Mouse (Mus musculus) spleen, adult 2 months (tissue): ENCODE data around the gene Gpr107. TPM values are rescaled to one million over a fixed set of nuclear protein-coding genes. Genes with fewer than 3 reads are reported as not detected.

Source experiments
- DNase-seq, 2 experiments: peaks; one replicate each; pipeline versions ENCODE4 v3.0.0 to v3.0.0-alpha.2; 2012 to 2021; ENCODE audit warnings: low spot score in 2 of 2, low read depth in 1 of 2
- H3K27ac ChIP-seq: fragments of 200-500 bp; 2 replicates; pipeline ENCODE4 v1.5.1; 2012; ENCODE audit warnings: low read length, inconsistent platforms; ENCODE audit not compliant: insufficient read depth
- H3K27me3 ChIP-seq: fragments of 200-500 bp; 2 replicates; pipeline ENCODE4 v1.6.1; 2012; ENCODE audit warnings: mild to moderate bottlenecking, moderate library complexity, low read length, inconsistent platforms; ENCODE audit not compliant: control insufficient read depth, insufficient read depth
- H3K36me3 ChIP-seq: fragments of 200-500 bp; 2 replicates; pipeline ENCODE4 v1.6.1; 2012; ENCODE audit warnings: mild to moderate bottlenecking, low read length, inconsistent platforms; ENCODE audit not compliant: control insufficient read depth, insufficient read depth
- H3K4me1 ChIP-seq: fragments of 200-500 bp; 2 replicates; pipeline ENCODE4 v1.6.1; 2011; ENCODE audit warnings: inconsistent platforms; ENCODE audit not compliant: control insufficient read depth, insufficient read depth, insufficient read length
- H3K4me3 ChIP-seq: fragments of 200-500 bp; 2 replicates; pipeline ENCODE4 v1.5.1; 2011; ENCODE audit warnings: mild to moderate bottlenecking, inconsistent platforms; ENCODE audit not compliant: insufficient read depth, insufficient read length; ENCODE audit errors: extremely low read depth
- CTCF ChIP-seq: fragments of 200-500 bp; IDR thresholded peaks from 2 replicates; pipeline ENCODE4 v1.5.1; 2011; ENCODE audit warnings: mild to moderate bottlenecking, inconsistent platforms; ENCODE audit not compliant: insufficient read depth, insufficient read length, insufficient replicate concordance; ENCODE audit errors: extremely low read depth
- POLR2A ChIP-seq: fragments of 200-500 bp; IDR thresholded peaks from 2 replicates; pipeline ENCODE4 v1.6.1; 2011; ENCODE audit warnings: low read depth, low read length, inconsistent platforms
- WGBS: fragments of 180-500 bp; shearing (Covaris S2); methylation state at CpG from one replicate; pipeline ENCODE4 v1.1.7; 2018; 5-methylcytosine and 5-hydroxymethylcytosine counted together
- polyA plus RNA-seq: library from polyadenylated mRNA; depleted of rRNA; stranded (reverse); fragments of >200 nt; gene quantifications from 2 replicates; pipeline ENCODE4 v1.2.3, GENCODE M21; 2012

Gpr107 gene
- polyA plus RNA-seq, 1 experiment, result 15.0 TPM

DNA sequence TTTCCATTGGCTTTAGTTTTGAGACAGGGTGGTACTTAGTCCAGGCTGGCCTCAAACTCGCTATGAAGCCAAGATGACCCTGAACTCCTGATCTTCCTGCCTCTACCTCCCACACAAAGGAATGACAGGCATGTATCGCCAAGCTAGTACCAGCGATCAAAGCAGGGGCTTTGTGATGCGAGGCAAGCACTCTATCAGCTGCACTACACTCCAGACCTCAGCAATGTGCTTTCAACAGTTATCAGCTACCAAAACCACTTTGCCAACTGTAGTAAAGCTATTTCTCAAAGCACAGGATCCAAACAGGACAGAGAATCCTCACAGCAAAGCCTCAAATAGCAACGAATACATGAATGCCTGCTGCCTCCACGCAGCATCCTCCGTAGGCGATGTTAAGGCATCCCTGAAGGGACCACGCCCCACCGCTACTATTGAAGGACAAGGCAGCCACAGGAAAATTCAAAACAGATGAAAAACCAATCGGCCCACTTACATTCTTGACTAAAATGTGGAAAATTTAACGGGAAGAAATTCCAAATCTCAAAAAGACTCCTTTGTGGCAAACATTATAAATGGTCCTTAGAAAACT lies 42.1 kb upstream of the Gpr107 start:
- no peak for DNase-seq
- peaks cover 29% of the 10 kb centered on the region for H3K4me1 ChIP-seq
- no peak overlapping the region for H3K4me3 ChIP-seq
- no peaks in the 10 kb centered on the region for H3K27me3 ChIP-seq
- 78% methylated on average over 12 of the region's 12 CpGs for WGBS
- no peaks in the 10 kb centered on the region; the same call in 1 of the 2 replicates for H3K36me3 ChIP-seq
- H3K27ac ChIP-seq, result no peak overlapping the region
- TF ChIP-seq CTCF (no peak), POLR2A (no peak)

GRCm38 (mm10) chr2:31111685-31112084 lies 40.4 kb upstream of the Gpr107 start:
- Histone ChIP-seq H3K27ac (no peak overlapping the region), H3K27me3 (no peaks in the 10 kb centered on the region), H3K4me3 (no peak overlapping the region), H3K4me1 (peaks cover 38% of the 10 kb centered on the region), H3K36me3 (no peaks in the 10 kb centered on the region; the same call in 1 of the 2 replicates)
- no peak for DNase-seq
- TF ChIP-seq POLR2A (no peak), CTCF (no peak)
- 78% methylated on average over 6 of the region's 6 CpGs for WGBS

GRCm38 (mm10) chr2:31114205-31114604 lies 37.9 kb upstream of the Gpr107 start:
- WGBS, result 79% methylated on average over 2 of the region's 2 CpGs
- TF ChIP-seq CTCF (no peak), POLR2A (no peak)

DNA sequence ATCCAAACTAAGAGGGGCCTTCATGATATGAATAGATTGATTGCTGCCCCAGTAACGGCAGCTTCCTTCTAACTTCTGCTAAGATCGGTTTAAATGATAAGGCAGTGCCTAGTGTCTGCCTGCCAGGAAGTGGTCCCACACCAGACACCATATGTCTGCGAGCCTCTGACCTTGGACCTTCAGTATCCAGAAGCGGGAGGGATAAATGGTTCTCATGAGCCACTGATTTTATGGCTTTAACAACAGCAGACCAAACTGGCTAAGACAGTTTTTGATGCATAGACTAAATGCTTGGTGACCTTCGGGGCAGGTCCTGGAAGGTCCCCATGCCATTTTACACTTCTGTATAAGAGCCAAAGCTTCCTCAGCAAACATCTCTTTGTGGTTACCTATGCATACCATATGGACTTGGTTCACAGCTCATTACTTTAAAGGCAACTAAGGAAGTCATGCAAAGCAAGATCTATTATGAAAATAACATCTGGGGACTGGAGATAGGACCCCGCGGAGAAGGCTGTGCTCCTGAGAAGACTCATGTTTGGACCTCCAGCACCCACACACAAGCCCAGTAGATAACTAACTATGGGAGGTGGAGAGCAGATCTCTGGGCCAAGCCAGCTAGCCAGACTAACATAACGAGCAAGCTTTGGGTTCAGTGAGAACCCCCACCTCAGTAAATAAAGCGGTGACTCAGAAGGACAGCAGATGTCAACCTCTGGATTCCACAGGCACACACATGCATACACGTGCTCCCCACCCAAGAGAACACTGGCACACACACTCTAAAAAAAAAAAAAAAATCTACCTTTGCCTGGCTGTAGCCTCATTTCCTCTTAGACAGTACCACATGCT lies 36.8 kb upstream of the Gpr107 start:
- Histone ChIP-seq H3K27ac (peak overlapping the region; percentile 85), H3K27me3 (no peaks in the 10 kb centered on the region), H3K4me3 (no peak overlapping the region), H3K4me1 (peaks cover 36% of the 10 kb centered on the region), H3K36me3 (no peaks in the 10 kb centered on the region)
- no peak for DNase-seq
- WGBS, result 6% methylated on average over 10 of the region's 10 CpGs
- TF ChIP-seq POLR2A (no peak), CTCF (no peak)

More at GRCm38 (mm10) chr2:31114205-31114604, 37.9 kb upstream of the Gpr107 start:
- DNase-seq, result no peak
- Histone ChIP-seq H3K36me3 (no peaks in the 10 kb centered on the region; the same call in 1 of the 2 replicates), H3K4me1 (peaks cover 41% of the 10 kb centered on the region), H3K27ac (peak overlapping the region; percentile 32; the same call in 1 of the 2 replicates), H3K27me3 (no peaks in the 10 kb centered on the region), H3K4me3 (no peak overlapping the region)

- peaks cover 36% of the 10 kb centered on the region for H3K4me1 ChIP-seq
- DNase-seq, result peak; percentile 33 to 42
- TF ChIP-seq POLR2A (no peak), CTCF (no peak)
- WGBS, result 17% methylated on average over 10 of the region's 10 CpGs
- H3K4me3 ChIP-seq, result no peak overlapping the region
- H3K27ac ChIP-seq, result peak overlapping the region; percentile 85
- no peaks in the 10 kb centered on the region for H3K27me3 ChIP-seq
- H3K36me3 ChIP-seq, result no peaks in the 10 kb centered on the region
Observed at GRCm38 (mm10) chr2:31115943-31116731, 36.0 kb upstream of the Gpr107 start.

GRCm38 (mm10) chr2:31118211-31118610 lies 33.9 kb upstream of the Gpr107 start:
- no peaks in the 10 kb centered on the region for H3K36me3 ChIP-seq
- TF ChIP-seq CTCF, result no peak
- no peak for TF ChIP-seq POLR2A
- WGBS, result 58% methylated on average over 3 of the region's 3 CpGs

More at GRCm38 (mm10) chr2:31118211-31118610, 33.9 kb upstream of the Gpr107 start:
- no peak overlapping the region for H3K27ac ChIP-seq
- no peak for DNase-seq
- H3K4me3 ChIP-seq, result no peak overlapping the region
- H3K27me3 ChIP-seq, result no peaks in the 10 kb centered on the region
- peaks cover 36% of the 10 kb centered on the region for H3K4me1 ChIP-seq
